Mouse (Mus musculus) erythroblast, embryonic 14.5 days (primary cell): ENCODE results near the gene Tfb2m.

Source experiments
- GATA1 ChIP-seq: IDR thresholded peaks from 2 replicates; pipeline ENCODE4 v1.6.1; 2012; ENCODE audit warnings: low read length, inconsistent platforms, mixed read lengths
- TAL1 ChIP-seq: IDR thresholded peaks from 3 replicates; pipeline ENCODE4 v1.6.1; 2012; ENCODE audit warnings: low read length, inconsistent platforms, mixed read lengths

- TF ChIP-seq GATA1 (no peak), TAL1 (no peak)
Measured at GRCm38 (mm10) chr1:179516941-179517712, 28.9 kb downstream of the Tfb2m start.
